Mouse (Mus musculus) 416B (cell line): ENCODE measurements around the gene St8sia1.
"Not testable (repeated sequence)": the region's sequence is repeated elsewhere in the genome, so short reads cannot be mapped to it uniquely, and the experiment has no call there.

ENCODE experiments used
- DNase-seq: peaks from one replicate; pipeline ENCODE4 v3.0.0; 2011; ENCODE audit warnings: low read depth

Gene St8sia1

GRCm38 (mm10) chr6:142964076-142964530, at the start of gene St8sia1:
Gene St8sia1 (minus strand): TSS chr6:142964452.
- DNase-seq: no peak

- DNase-seq: no peak
Measured at GRCm38 (mm10) chr6:143012513-143013215, 48.4 kb upstream of the St8sia1 start.

GRCm38 (mm10) chr6:143008865-143009264, 44.6 kb upstream of the St8sia1 start:
- DNase-seq: no peak

- not testable (repeated sequence) for DNase-seq
Measured at GRCm38 (mm10) chr6:143005209-143005608, 41.0 kb upstream of the St8sia1 start.

- no peak for DNase-seq
Measured at GRCm38 (mm10) chr6:143004801-143005200, 40.5 kb upstream of the St8sia1 start.

GRCm38 (mm10) chr6:142998221-142998999, 34.2 kb upstream of the St8sia1 start:
- no peak for DNase-seq

GRCm38 (mm10) chr6:142996887-142997286, 32.6 kb upstream of the St8sia1 start:
- DNase-seq: no peak

GRCm38 (mm10) chr6:142995567-142995966, 31.3 kb upstream of the St8sia1 start:
- DNase-seq: peak; percentile 72

- DNase-seq: no peak
Measured at GRCm38 (mm10) chr6:142994821-142995220, 30.6 kb upstream of the St8sia1 start.

- DNase-seq: peak; percentile 83
Measured at GRCm38 (mm10) chr6:142993705-142994698, 29.8 kb upstream of the St8sia1 start.

GRCm38 (mm10) chr6:142992971-142993370, 28.7 kb upstream of the St8sia1 start:
- DNase-seq: no peak

GRCm38 (mm10) chr6:142992099-142992498, 27.8 kb upstream of the St8sia1 start:
- DNase-seq: no peak

- no peak for DNase-seq
Measured at GRCm38 (mm10) chr6:142991391-142992059, 27.3 kb upstream of the St8sia1 start.

GRCm38 (mm10) chr6:142990516-142990915, 26.3 kb upstream of the St8sia1 start:
- DNase-seq: no peak

- DNase-seq: peak; percentile 84
Measured at GRCm38 (mm10) chr6:142989495-142989894, 25.2 kb upstream of the St8sia1 start.

- peak; percentile 83 for DNase-seq
Measured at GRCm38 (mm10) chr6:142988753-142989152, 24.5 kb upstream of the St8sia1 start.

- no peak for DNase-seq
Measured at GRCm38 (mm10) chr6:142988231-142988630, 24.0 kb upstream of the St8sia1 start.

- DNase-seq: no peak
Measured at GRCm38 (mm10) chr6:142987616-142988015, 23.4 kb upstream of the St8sia1 start.

- not testable (repeated sequence) for DNase-seq
Measured at GRCm38 (mm10) chr6:142986706-142987105, 22.5 kb upstream of the St8sia1 start.

- not testable (repeated sequence) for DNase-seq
Measured at GRCm38 (mm10) chr6:142985561-142986238, 21.4 kb upstream of the St8sia1 start.
